Mouse (Mus musculus) myocyte (in vitro differentiated cells): ENCODE measurements around the gene Wrap53.
A peak's percentile ranks its signal among the peaks of the same experiment; 100 is the strongest.

Experiments used
- E2F4 ChIP-seq: IDR thresholded peaks from one replicate; pipeline ENCODE4 v1.6.1; 2011; ENCODE audit warnings: mild to moderate bottlenecking, control low read depth, moderate library complexity; ENCODE audit not compliant: insufficient read depth
- MAX ChIP-seq: IDR thresholded peaks from one replicate; pipeline ENCODE4 v1.6.1; 2011; ENCODE audit warnings: low read depth, mild to moderate bottlenecking, control low read depth
- MYOD1 ChIP-seq, 3 experiments: IDR thresholded peaks; one replicate each; pipeline ENCODE4 v1.6.1; 2011; ENCODE audit warnings: control low read depth in 2 of 3, low read depth in 2 of 3, mild to moderate bottlenecking in 2 of 3, moderate library complexity in 1 of 3; ENCODE audit not compliant: insufficient read length in 2 of 3, control insufficient read depth in 1 of 3
- POLR2A ChIP-seq: IDR thresholded peaks from one replicate; pipeline ENCODE4 v1.6.1; 2011; ENCODE audit warnings: low read depth, mild to moderate bottlenecking, control low read depth, moderate library complexity; ENCODE audit not compliant: insufficient read length
- POLR2AphosphoS2 ChIP-seq: IDR thresholded peaks from one replicate; pipeline ENCODE4 v1.6.1; 2011; ENCODE audit warnings: low read depth, control low read depth; ENCODE audit not compliant: insufficient read length
- REST ChIP-seq: IDR thresholded peaks from one replicate; pipeline ENCODE4 v1.6.1; 2011; ENCODE audit warnings: mild to moderate bottlenecking, control low read depth, moderate library complexity; ENCODE audit not compliant: insufficient read depth, insufficient read length
- TCF3 ChIP-seq: IDR thresholded peaks from one replicate; pipeline ENCODE4 v1.6.1; 2011; ENCODE audit warnings: low read depth, control low read depth; ENCODE audit not compliant: insufficient read length

DNA sequence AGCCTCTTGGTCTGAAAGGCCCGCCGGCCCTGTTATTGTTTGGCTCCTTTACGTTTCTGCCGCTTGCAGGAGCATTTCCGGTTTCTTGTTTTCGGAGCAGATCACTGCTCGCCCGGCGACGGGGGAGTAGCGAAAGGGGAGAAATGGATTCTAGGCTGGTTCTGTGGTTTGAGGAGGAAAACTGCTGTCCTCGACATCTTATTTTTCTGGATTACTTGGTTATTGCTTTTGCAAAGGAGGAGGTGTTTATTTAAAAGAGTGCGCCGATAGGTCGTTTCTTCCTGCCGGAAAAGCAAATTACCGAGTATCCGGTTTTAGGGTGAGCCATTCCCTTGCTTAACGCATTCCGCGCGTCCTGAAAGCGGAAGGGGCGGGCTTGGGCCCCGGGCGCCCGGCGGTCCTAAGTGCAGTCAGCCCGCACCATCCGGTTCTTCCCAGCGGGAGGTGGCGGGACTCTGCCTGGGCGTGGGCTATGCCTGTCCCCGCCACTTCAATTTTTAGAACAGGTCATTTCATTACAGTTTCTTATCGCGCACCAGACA, 1.2 kb upstream of the Wrap53 start:
- TF ChIP-seq TCF3, result no peak
- TF ChIP-seq MAX, result no peak
- peak; percentile 68 for TF ChIP-seq POLR2A
- TF ChIP-seq E2F4, result peak; percentile 36
- no peak for TF ChIP-seq REST
- no peak for TF ChIP-seq MYOD1 (IDR thresholded peaks at IDR 0.05; ENCODE audit: control insufficient read depth in 1 of 3, insufficient read length in 2 of 3, low read depth in 2 of 3)
- TF ChIP-seq POLR2AphosphoS2, result peak; percentile 40
